Mouse (Mus musculus) heart, embryonic 14.5 days (tissue): ENCODE measurements around the gene Hdac7. TPM values are rescaled to one million over a fixed set of nuclear protein-coding genes. Genes with fewer than 3 reads are reported as not detected.

Experiments used
- ATAC-seq: fragments of 200-750 bp; cut with Nextera tagmentation; 2 replicates; pipeline ENCODE4 v1.8.0; 2017; ENCODE audit warnings: low read depth, moderate TSS enrichment; ENCODE audit not compliant: insufficient number of reproducible peaks, insufficient read depth, low FRiP score
- H3K27ac ChIP-seq, 2 experiments: fragments of 200-500 bp in 1 of 2; fragments of 300-500 bp in 1 of 2; sonication (generic) in 1 of 2; replicated peaks in 1 of 2; 2 replicates each; pipeline ENCODE4 v1.5.1; 2012 to 2014; ENCODE audit warnings: low read depth in 2 of 2, low read length in 2 of 2, control low read depth in 1 of 2, mild to moderate bottlenecking in 1 of 2, mixed read lengths in 1 of 2; ENCODE audit not compliant: control insufficient read depth in 1 of 2, insufficient read depth in 1 of 2
- H3K27me3 ChIP-seq: fragments of 300-500 bp; sonication (generic); 2 replicates; pipeline ENCODE4 v1.6.1; 2014; ENCODE audit warnings: mild to moderate bottlenecking, low read length, control low read depth; ENCODE audit not compliant: control insufficient read depth, insufficient read depth
- H3K36me3 ChIP-seq: fragments of 300-500 bp; sonication (generic); 2 replicates; pipeline ENCODE4 v1.6.1; 2014; ENCODE audit warnings: mild to moderate bottlenecking, control low read depth, low read length, mixed read lengths; ENCODE audit not compliant: control insufficient read depth, insufficient read depth
- H3K4me1 ChIP-seq, 2 experiments: fragments of 200-500 bp in 1 of 2; fragments of 300-500 bp in 1 of 2; sonication (generic) in 1 of 2; 2 replicates each; pipeline ENCODE4 v1.6.1; 2012 to 2014; ENCODE audit warnings: low read length in 2 of 2, control low read depth in 1 of 2, mixed read lengths in 1 of 2; ENCODE audit not compliant: control insufficient read depth in 2 of 2, insufficient read depth in 2 of 2
- H3K4me2 ChIP-seq: fragments of 300-500 bp; sonication (generic); 2 replicates; pipeline ENCODE4 v1.6.1; 2014; ENCODE audit warnings: mild to moderate bottlenecking, low read length
- H3K4me3 ChIP-seq, 2 experiments: fragments of 200-500 bp in 1 of 2; fragments of 300-500 bp in 1 of 2; sonication (generic) in 1 of 2; 2 replicates each; pipeline ENCODE4 v1.5.1; 2012 to 2014; ENCODE audit warnings: low read length in 2 of 2, mild to moderate bottlenecking in 2 of 2, control low read depth in 1 of 2, low read depth in 1 of 2, moderate library complexity in 1 of 2; ENCODE audit not compliant: control insufficient read depth in 1 of 2, insufficient read depth in 1 of 2
- H3K9ac ChIP-seq: fragments of 300-500 bp; sonication (generic); 2 replicates; pipeline ENCODE4 v1.6.1; 2014; ENCODE audit warnings: mild to moderate bottlenecking, low read length
- H3K9me3 ChIP-seq: fragments of 300-500 bp; sonication (generic); 2 replicates; pipeline ENCODE4 v1.6.1; 2016; ENCODE audit warnings: low read length, control low read depth; ENCODE audit not compliant: control insufficient read depth
- WGBS: fragments of 180-500 bp; shearing (Covaris S2); extraction: QIAGEN DNeasy Blood & Tissue Kit; methylation state at CpG from one replicate; pipeline ENCODE4 v1.1.7; 2014; 5-methylcytosine and 5-hydroxymethylcytosine counted together
- polyA plus RNA-seq: library from polyadenylated mRNA; unstranded; fragments of >200 nt; fragmentation: Nextera tagmentation; extraction: Ambion mirVana; gene quantifications from 2 replicates; pipeline ENCODE4 v1.2.1, GENCODE M21; 2014

Hdac7 gene
- polyA plus RNA-seq, 1 experiment from 2014 or later, result 25.7 TPM

DNA sequence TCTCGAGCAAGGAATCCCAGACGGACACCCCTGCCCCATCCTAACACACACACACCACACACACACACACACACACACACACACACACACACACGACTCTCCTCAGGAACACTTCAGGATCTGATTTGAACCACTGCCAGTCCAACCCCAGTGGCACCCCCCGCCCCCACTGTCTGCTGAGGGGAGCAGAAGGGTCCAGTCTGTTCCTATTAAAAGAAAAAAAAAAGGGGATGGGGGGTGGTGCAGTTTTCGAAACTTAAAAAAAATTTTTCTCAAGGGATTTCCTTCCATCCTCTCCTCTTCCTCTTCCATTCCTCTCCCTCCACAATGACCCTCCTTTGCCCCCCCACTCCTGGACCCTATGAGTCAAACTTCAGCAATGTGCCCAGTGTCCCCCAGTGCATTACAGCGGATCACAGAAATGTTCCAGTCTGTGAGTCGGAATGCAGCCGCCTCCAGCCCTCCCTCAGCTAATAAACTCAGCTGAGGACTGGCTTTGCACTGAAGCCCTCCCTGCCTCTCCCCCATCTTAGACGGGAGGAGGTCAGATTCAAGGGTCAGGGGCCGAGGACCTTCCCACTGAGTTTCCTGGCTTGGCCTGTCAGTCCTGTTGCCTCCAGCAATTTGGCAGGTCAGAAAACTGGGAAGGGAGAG is 12.2 kb downstream of the Hdac7 start:
- Histone ChIP-seq H3K36me3 (no peaks in the 10 kb centered on the region), H3K4me1 (peaks cover 29 to 48% of the 10 kb centered on the region in 2 experiments), H3K4me3 (peak overlapping the region; percentile 64 to 79), H3K4me2 (peak overlapping the region; percentile 87), H3K27me3 (no peaks in the 10 kb centered on the region), H3K27ac (peak overlapping the region; percentile 90 to 93), H3K9me3 (no peaks in the 10 kb centered on the region), H3K9ac (peak overlapping the region; percentile 88)
- ATAC-seq, result no peak; the same call in 1 of the 2 replicates
- 9% methylated on average over 10 of the region's 10 CpGs for WGBS

DNA sequence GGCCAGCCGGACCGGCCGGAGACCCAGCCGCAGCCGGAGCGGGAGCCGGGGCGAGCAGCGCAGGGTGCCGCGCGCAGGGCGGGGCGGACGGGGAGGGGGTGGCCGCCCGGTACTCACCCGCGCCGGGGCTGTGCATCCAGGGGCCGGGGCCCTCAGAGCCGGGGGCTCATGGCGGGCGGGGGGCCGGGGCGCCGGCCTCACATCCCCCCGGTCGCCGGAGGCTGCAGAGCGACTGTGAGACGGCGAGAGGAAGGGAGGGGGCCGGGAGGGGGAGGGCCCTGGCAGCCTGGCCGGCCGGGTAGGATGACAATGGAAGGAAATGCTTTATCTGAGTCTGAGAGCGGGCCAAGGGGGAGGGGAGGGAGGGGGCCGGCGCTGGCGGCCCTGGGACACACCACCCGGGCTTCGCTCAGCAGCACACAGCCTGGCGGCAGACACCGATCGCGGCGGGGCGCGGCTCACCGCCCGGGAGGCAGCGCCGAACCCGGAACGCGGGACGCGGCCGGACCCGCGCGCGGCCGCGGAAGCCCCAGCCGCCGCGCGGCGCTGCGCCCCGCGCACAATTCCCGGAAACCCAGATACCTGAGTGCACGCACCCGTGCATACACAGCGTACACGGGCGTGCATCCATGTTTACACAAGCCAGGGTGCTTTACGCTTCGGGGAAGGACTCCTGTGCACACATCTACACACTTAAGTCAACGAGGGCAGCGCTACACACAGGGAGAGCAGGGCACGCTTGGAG is 12.9 kb downstream of the Hdac7 start:
- H3K36me3 ChIP-seq, result peaks cover 2% of the 10 kb centered on the region; the same call in 1 of the 2 replicates
- WGBS, result under 1% methylated on average over 73 of the region's 84 CpGs
- peak overlapping the region; percentile 64 to 79 for H3K4me3 ChIP-seq
- H3K9me3 ChIP-seq, result no peaks in the 10 kb centered on the region
- H3K9ac ChIP-seq, result peak overlapping the region; percentile 88
- peak overlapping the region; percentile 87 for H3K4me2 ChIP-seq
- peak; percentile 86 for ATAC-seq
- H3K4me1 ChIP-seq, result peaks cover 29 to 48% of the 10 kb centered on the region in 2 experiments
- H3K27ac ChIP-seq, result peak overlapping the region; percentile 90 to 93
- H3K27me3 ChIP-seq, result no peaks in the 10 kb centered on the region

DNA sequence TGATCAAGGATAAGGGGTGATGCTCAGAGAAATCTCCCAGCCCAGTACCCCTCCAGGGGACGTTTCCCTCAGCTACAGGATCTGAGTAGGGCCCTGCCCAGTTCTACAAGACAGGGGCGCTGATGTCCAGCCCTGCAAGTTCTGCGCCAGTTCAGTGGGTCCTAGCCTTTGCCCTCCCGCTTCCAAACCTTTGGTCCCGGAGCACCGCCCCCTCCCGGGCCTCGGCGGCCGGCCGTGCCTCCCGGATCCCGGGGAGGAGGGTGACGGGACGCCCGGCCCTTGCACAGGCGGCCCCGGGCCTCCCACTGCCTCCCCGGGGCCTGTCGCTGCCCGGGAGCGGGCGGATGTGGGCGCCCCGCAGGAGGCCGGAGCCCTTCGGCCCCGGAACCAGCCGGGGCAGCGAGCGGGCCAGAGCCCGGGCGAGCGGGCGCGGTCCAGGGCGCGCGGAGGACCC is 13.5 kb downstream of the Hdac7 start:
- no peak for ATAC-seq
- peak overlapping the region; percentile 87 for H3K4me2 ChIP-seq
- H3K36me3 ChIP-seq, result peaks cover 2% of the 10 kb centered on the region; the same call in 1 of the 2 replicates
- peak overlapping the region; percentile 88 for H3K9ac ChIP-seq
- no peaks in the 10 kb centered on the region for H3K27me3 ChIP-seq
- 1% methylated on average over 34 of the region's 39 CpGs for WGBS
- peaks cover 31 to 54% of the 10 kb centered on the region in 2 experiments for H3K4me1 ChIP-seq
- H3K4me3 ChIP-seq, result peak overlapping the region; percentile 64 to 79
- H3K27ac ChIP-seq, result peak overlapping the region; percentile 77 to 90
- no peaks in the 10 kb centered on the region for H3K9me3 ChIP-seq

DNA sequence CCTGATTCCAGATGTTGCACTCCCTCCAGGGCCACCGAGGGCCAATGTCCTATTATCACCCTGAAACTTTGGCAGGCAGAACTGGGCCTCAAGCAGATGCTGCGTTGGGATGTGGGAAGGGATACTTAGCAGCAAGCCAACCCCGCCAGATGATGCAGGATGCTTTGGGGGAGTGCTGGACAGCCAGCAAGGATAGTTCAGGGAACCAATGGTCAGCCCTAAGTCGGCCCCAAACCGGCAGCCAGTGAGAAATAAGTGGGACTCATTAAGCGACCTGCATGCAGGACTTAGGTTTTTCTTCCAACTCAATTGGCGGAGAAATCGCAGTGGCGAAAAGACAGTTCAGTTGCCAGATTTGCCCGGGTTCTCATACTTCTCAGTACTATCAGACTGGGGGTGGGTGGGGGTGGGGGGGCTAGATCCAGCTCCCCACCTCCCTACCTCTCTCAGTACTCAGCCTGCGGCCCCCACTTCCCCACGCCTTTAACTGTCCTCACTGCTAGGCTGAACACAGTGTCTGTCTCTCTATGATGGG is 14.0 kb downstream of the Hdac7 start:
- H3K4me3 ChIP-seq, result peak overlapping the region; percentile 64 to 79
- ATAC-seq, result no peak
- peaks cover 36 to 59% of the 10 kb centered on the region in 2 experiments for H3K4me1 ChIP-seq
- H3K9me3 ChIP-seq, result no peaks in the 10 kb centered on the region
- peak overlapping the region; percentile 77 to 90 for H3K27ac ChIP-seq
- H3K36me3 ChIP-seq, result peaks cover 2% of the 10 kb centered on the region; the same call in 1 of the 2 replicates
- peak overlapping the region; percentile 88 for H3K9ac ChIP-seq
- WGBS, result 30% methylated on average over 12 of the region's 12 CpGs
- H3K27me3 ChIP-seq, result no peaks in the 10 kb centered on the region
- peak overlapping the region; percentile 87 for H3K4me2 ChIP-seq

DNA sequence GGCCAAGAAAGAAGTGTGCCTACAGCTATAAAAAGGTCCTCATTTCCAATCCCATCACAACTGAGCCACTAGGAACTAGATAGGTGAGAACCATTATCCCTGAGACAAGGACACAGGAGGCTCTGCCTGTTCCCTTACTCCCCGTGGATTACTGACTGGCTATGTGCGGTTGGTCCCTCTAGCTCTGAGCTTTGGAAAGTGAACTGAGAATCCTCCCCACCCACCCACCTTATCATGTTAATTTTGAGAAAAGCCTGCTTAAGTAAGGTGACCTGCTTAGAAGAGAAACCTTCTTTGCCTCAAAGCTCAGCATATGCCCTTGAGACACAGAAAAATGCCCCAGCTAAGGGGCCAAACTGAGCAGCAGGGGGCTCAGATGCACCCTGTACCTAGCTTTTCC is 14.9 kb downstream of the Hdac7 start:
- Histone ChIP-seq H3K4me1 (peaks cover 42 to 67% of the 10 kb centered on the region in 2 experiments), H3K9me3 (no peaks in the 10 kb centered on the region), H3K4me2 (peak overlapping the region; percentile 87), H3K9ac (peak overlapping the region; percentile 88), H3K27ac (peak overlapping the region; percentile 67 to 90), H3K27me3 (no peaks in the 10 kb centered on the region), H3K36me3 (peaks cover 2% of the 10 kb centered on the region; the same call in 1 of the 2 replicates), H3K4me3 (peak overlapping the region; percentile 64 to 79)
- WGBS, result 61% methylated on average over 2 of the region's 2 CpGs
- ATAC-seq, result no peak

DNA sequence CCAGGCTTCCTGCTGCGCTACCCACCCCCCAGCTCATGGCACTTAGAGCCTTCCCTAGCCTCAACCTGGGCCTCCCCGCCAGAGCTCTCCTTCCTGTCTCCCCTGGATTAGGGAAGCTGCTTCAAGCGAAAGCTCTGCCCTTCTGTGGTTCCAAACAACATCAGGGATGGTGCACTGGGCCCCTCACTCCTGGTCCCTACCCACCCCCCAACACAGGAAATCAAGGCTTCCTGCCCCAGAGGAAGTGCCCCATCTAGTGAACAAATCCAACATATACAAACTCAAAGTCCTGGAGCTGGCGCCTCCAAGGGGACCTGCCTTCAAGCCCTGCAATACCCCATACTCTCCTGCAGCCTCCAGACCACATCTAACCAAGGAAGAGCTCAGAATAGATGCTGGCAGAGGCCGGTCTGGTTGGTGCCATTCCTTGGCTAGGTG is 15.4 kb downstream of the Hdac7 start:
- Histone ChIP-seq H3K4me3 (peak overlapping the region; percentile 64 to 79), H3K4me1 (peaks cover 47 to 72% of the 10 kb centered on the region in 2 experiments), H3K27me3 (no peaks in the 10 kb centered on the region), H3K36me3 (peaks cover 6% of the 10 kb centered on the region), H3K9me3 (no peaks in the 10 kb centered on the region), H3K27ac (peak overlapping the region; percentile 67 to 90), H3K9ac (peak overlapping the region; percentile 88; the same call in 1 of the 2 replicates), H3K4me2 (peak overlapping the region; percentile 87)
- 56% methylated on average over 5 of the region's 5 CpGs for WGBS
- peak; percentile 3; the same call in 1 of the 2 replicates for ATAC-seq

DNA sequence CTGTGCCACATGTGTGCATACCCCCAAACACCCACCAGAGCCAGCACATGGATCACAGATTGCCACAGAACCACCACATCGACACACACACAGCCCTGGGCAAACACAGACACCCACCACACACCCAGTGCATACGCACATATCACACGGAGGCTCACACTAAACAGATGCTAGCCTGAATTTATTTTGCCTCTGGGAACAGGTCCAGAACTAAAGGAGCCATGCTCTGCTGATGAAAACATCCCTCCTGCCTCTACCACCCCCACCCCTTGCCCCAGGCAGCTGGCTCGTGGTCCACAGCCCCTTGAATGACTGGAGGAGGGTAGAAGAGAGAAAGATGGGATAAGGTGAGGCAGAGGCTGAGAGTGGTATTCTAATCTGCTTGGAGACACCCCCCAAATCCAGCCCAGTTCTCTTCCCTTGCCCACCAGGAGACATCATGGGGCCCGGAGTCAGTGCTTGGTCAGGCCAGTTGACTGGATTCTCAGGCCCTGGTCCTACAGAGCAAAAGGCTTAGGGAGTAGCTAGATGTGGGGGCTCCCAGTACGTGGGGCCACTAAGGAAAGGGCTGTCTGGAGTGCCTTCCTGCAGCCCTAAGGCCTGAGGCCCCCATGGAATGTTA is 16.0 kb downstream of the Hdac7 start:
- peak overlapping the region; percentile 87 for H3K4me2 ChIP-seq
- 46% methylated on average over 6 of the region's 6 CpGs for WGBS
- ATAC-seq, result 0 out of 2 replicates have a peak, but pooled peaks have one; percentile 0
- H3K27ac ChIP-seq, result peak overlapping the region; percentile 58 to 90
- peaks cover 49 to 78% of the 10 kb centered on the region in 2 experiments for H3K4me1 ChIP-seq
- H3K36me3 ChIP-seq, result peaks cover 10% of the 10 kb centered on the region
- H3K27me3 ChIP-seq, result no peaks in the 10 kb centered on the region
- H3K9me3 ChIP-seq, result no peaks in the 10 kb centered on the region
- H3K4me3 ChIP-seq, result peak overlapping the region; percentile 22 to 64; a peak in 3 of 4 replicates
- H3K9ac ChIP-seq, result peak overlapping the region; percentile 88
